Mouse (Mus musculus) adipocyte (in vitro differentiated cells): ENCODE results near the gene Slc35c1.

Source experiments
- DNase-seq: peaks from one replicate; pipeline ENCODE4 v3.0.0-alpha.2; 2016; ENCODE audit warnings: low spot score

The Slc35c1 gene

GRCm38 (mm10) chr2:92475711-92476110 lies 15.4 kb upstream of the Slc35c1 start:
- no peak for DNase-seq

DNA sequence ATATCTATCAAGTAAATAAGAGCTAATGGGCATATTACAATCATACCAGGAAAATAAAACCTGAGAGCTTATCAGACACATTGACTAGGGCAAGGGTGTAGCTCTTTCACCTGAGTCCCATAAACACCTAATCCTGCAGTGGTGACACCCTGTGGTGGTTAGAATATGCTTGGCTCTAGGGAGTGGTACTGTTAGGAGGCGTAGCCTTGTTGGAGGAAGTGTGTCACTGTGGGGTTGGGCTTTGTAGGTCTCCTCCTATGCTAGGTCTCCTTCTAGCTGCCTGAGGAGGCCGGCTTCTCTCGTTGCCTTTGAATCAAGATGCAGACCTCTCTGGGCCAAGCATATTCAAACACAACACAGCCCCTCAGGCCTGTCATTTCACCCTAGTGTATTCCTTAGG lies 14.6 kb upstream of the Slc35c1 start:
- DNase-seq: no peak

GRCm38 (mm10) chr2:92471886-92472670 lies 11.7 kb upstream of the Slc35c1 start:
- no peak for DNase-seq

DNA sequence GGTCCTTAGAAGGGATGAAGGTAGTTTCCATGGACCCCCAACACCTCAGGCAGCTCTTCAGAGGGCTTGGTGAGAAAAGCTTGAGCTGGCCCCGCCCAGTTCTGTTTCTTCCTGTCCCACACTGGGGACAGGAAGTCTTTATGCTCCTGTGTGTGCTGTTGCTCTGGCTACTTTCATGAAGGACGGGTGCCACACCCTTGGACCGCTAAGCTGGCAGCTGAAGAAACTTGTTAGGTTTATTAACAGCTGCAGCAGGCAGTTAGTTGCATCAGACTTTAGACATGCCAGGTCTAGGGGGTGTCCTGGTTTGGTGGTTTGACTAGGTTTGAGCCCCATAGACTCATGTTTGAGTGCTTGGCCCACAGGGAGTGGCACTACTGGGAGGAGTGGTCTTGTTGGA lies 4.4 kb upstream of the Slc35c1 start:
- no peak for DNase-seq

DNA sequence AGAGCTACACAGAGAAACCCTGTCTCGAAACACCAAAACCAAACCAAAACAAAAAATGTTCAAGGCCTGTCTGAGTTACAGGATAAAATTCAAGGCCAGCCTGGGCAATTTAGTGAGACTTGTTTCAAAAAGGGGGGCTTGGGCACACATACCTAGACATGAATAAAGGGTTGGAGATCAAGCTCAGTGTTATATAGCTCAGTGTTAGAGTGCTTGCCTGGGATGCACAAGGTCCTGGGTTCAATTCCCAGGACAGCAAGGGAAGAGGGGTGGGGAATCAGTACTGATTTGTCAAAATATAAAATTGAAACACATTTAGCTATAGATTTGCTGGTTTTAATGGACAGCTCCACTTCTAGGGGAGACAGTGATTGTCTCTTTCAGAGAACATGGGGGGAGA lies 877 bp upstream of the Slc35c1 start:
- no peak for DNase-seq

DNA sequence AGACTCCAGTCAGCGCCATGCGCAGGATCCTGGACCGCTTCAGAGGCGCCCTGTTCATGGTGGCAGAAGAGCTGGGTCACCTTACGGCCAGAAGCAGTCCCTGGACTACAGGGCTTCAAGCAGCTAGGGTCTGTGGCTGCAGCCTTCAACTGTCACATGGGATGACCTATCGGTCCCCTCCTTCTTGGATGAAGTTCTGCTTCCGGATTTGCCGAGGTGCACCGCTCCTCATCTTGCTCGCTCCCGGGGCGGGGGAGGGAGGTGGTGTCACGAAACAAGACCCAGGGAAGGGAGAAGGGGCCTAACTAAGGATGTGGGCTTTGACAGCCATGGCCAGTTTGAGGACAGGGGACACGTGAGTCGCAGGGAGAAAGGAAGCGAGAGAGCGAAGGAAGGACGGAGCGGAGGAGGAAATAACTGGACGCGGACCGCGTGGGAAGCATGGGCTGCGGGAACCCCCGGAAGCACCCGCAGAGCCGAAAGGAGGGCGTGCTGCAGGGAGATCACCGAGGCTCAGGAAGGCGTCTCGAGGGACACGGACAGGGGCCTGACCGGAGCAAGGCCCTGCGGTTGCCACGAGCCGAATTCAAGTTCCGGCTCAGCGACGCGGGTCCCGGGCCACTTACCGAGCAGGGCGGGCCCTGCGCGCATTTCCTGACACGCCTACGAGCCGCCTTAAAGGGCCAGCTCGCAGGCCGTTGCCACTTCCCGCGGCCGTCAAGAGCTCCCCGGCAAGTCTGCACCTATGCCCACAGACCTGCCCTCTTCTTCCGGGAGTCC lies 1.0 kb downstream of the Slc35c1 start:
- peak; percentile 75 for DNase-seq

DNA sequence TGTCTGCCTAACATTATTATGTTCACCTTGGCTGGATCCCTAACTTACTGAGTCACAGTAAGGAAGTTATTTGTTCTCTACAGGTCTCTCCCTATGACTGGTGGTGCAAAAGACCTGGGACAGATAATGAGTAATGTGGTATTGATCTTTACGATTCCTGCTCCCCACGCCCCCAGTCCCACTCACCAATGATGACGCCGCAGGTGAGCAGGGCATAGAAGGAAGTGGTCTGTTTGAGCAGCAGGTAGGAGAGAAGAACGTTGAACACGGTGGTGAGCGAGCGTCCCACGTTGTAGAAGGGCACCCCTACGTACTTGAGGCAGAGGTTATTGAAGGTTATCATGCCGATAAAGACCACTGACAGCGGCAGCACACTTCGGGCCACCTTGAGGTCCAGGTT lies 1.9 kb downstream of the Slc35c1 start:
- DNase-seq: no peak

- no peak for DNase-seq
Observed at GRCm38 (mm10) chr2:92456970-92457530, 3.3 kb downstream of the Slc35c1 start.

DNA sequence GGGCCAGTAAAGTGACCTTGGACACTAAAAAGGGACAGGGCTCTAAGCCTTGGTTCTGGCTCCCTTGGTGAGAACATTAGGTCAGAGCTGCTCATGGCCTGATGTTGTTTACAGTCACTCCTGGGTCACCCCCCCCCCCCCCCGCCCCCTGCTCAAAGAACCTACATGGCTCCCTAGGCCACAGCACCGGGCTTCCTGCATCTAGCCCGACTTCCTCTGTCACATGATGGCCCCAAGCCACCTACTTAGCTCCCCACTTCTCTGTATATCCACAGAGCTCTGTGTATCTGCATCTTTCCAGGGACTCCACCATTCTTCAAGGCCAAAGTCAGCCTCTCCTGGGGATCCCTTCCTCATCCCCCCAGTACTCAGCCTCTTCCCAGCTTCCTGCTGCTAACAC lies 4.6 kb downstream of the Slc35c1 start:
- no peak for DNase-seq

DNA sequence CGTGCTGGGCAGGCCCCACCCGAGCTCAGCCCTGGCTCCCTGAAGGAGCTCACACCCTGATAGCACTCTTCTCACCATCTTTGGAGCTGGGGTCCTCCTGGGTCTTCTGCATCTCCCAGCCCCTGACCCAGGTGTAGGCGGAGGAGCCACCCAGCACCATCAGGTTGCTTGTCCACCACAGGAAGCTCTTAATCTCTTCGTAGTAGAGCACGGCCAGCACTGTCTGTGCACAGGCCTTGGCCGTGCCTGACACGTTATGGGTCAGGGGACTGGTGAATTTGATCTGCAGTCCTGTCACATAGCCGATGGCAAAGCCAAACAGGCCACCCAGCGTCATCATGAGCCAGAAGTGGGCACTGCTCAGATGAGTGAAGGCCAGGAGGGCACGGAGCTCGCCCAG lies 6.2 kb downstream of the Slc35c1 start:
- no peak for DNase-seq

- DNase-seq: no peak
Observed at GRCm38 (mm10) chr2:92451126-92451525, 9.2 kb downstream of the Slc35c1 start.

DNA sequence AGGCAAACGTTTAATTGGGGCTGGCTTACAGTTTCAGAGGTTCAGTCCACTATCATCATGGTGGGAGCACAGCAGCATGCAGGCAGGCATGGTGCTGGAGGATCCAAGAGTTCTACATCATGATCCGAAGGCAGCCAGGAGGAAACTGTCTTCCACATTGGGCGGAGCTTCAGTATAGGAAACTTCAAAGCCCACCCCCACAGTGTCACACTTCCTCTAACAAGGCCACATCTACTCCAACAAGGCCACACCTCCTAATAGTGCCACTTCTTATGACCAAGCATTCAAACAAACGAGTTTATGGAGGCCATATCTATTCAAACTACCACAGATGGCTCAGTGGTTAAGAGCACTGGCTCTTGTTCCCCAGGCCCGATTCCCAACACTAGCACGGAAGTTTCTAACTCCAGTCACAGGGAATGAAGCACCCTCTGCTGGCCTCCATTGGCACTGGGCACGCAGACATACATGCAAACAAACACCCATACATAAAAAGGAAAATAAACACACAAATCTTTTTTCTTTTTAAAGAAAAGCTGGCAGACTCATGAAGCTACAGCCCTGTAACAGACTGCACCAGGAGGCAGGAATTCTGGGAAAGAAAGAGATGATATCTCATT lies 13.1 kb downstream of the Slc35c1 start:
- DNase-seq: no peak

DNA sequence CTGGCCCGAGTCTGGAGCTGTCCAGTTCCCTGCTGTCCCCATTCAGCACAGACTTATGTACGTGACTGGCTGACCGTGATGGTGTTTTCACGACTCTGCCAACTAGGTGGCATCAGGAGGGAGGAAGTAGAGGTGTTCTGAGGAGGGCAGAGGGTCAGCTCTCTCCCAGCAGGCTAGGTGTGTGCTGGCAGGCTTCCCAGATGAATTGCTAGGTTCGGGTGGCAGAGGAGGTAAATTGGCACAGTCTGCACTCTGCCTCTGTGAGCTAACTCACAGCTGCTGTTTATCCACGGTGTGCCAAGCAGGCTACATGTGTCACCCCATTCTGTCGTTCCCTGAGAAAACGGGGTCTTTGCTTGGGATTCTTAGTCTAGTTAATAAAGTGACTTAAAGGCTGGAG lies 13.7 kb downstream of the Slc35c1 start:
- DNase-seq: no peak

DNA sequence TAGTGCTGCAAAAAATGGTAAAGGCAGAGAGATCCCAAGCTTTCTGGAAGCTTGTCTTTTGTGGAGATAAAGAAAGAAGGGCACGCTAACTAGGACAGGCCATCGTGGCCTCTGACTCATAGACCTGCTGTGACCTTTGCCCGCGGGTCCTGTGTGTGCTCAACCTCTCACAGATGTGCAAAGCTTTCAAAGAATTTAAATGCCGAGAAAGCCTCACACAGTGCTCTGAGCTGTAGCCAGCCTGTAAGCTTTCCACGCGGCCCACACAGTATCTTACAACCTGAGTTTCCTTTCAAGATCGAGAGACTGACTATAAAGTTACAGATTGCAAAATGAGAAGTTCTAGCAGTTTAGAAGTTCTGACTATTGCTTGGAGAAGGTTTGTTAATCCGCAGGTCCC lies 14.4 kb downstream of the Slc35c1 start:
- DNase-seq: no peak

DNA sequence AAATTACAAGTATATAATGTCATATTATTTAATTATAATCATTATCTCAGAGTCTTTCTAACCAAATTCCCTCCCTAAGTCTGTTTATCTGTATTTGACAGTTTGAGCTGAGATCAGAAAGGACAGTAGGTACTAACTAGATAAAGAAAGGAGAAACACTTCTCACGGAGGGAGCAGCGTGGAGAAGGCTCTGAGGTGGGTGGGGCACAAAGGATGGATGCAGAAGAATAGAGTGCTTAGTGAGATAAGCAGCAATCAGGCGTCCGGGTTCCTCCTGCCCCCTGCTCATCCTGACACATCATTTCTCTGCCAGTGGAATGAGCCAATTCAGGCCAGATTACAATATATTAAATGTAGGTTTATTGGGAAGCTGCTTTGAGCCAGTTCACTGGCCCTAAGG lies 16.0 kb downstream of the Slc35c1 start:
- no peak for DNase-seq

DNA sequence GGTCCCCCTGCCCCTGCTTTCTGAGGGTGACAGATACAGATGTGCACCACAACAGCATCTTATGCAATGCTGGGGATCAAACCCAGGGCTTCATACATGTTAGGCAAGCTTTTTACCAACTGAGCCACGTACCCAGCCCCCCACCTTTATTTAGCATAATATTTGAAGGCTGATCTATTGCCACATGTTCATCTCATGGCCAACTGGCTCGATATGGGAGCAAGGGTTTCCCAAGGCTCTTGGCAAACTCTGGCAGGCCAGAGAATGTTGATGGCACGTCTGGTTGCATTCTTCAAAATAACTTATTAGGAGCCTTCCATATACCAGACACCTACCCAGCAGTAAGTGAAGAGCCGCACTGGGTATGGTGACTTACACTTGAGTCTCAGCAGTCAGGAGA lies 17.0 kb downstream of the Slc35c1 start:
- peak; percentile 79 for DNase-seq

- no peak for DNase-seq
Observed at GRCm38 (mm10) chr2:92442419-92443001, 17.8 kb downstream of the Slc35c1 start.

GRCm38 (mm10) chr2:92440432-92440831 lies 19.9 kb downstream of the Slc35c1 start:
- DNase-seq: no peak

- DNase-seq: no peak
Observed at GRCm38 (mm10) chr2:92438567-92438966, 21.8 kb downstream of the Slc35c1 start.

- peak; percentile 97 for DNase-seq
Observed at GRCm38 (mm10) chr2:92437875-92438274, 22.5 kb downstream of the Slc35c1 start.

DNA sequence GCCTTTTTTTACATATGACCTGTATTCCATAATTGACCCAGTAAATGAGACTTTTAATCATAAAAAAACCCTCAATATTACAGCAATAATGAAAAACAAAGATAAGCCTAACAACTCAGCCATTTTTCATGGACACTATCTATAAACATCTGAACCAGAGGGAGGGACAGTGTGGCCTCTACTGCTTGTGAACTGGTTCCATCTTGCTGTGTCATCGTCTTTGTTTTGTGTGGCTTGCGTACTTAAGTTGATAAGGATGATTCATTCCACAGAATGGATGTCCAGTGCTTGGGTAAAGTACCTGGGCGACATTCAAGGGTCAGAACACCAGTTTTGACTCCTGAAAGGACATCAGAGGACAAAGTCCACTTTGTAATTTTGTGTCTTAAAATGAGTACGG lies 23.0 kb downstream of the Slc35c1 start:
- DNase-seq: no peak

GRCm38 (mm10) chr2:92435023-92435422 lies 25.3 kb downstream of the Slc35c1 start:
- no peak for DNase-seq
